Mouse (Mus musculus): Measurements from ENCODE around the gene Klra3. TPM values are rescaled to one million over a fixed set of nuclear protein-coding genes. Genes with fewer than 3 reads are reported as not detected.
"Not testable (repeated sequence)": the region's sequence is repeated elsewhere in the genome, so short reads cannot be mapped to it uniquely, and the experiment has no call there.

Gene Klra3
- polyA plus RNA-seq (2012; rRNA removed) = not detected in 2 replicates

DNA sequence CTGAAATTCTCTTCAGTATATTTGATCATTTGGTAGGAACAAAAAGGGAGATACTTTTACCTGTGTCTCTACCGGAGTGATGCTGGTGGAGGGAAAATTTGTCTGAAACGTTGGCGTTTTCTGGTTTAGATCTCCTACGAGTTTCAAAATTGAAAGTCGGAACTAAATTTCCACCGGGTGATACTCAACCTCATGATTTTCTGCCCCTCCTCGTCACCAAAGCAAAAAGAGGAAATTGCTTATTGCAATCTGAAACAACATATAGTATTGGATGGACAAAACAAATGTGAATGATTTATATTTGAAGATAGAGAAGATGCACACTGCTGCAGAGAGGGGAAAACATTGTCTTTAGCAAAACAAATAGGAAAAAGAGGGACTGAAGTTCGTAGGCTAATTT lies at the start of gene Klra3:
Gene Klra3, minus strand, starts transcription at position 164 of the 400 bp plus-strand sequence.
- TF ChIP-seq POLR2A (IDR thresholded peaks at IDR 0.05; ENCODE audit: borderline replicate concordance, insufficient read depth, low read length) = no peak
- no peak for TF ChIP-seq CTCF (IDR thresholded peaks at IDR 0.05; ENCODE audit: borderline replicate concordance, insufficient read depth, low read depth, low read length)
- no peak for DNase-seq
- no peaks in the 10 kb centered on the region for H3K4me1 ChIP-seq (ENCODE audit: control insufficient read depth, insufficient read depth, low read length)
- 80% methylated on average over 8 of the region's 8 CpGs for WGBS
- no peak within 1 kb of the TSS for H3K4me3 ChIP-seq (replicated peaks; ENCODE audit: insufficient read depth, low read depth, low read length)
- H3K27ac ChIP-seq (ENCODE audit: insufficient read depth, low read length) = no peak within 1 kb of the TSS
- no peaks in the 10 kb centered on the region for H3K27me3 ChIP-seq (ENCODE audit: control insufficient read depth, insufficient read depth, low read length)

DNA sequence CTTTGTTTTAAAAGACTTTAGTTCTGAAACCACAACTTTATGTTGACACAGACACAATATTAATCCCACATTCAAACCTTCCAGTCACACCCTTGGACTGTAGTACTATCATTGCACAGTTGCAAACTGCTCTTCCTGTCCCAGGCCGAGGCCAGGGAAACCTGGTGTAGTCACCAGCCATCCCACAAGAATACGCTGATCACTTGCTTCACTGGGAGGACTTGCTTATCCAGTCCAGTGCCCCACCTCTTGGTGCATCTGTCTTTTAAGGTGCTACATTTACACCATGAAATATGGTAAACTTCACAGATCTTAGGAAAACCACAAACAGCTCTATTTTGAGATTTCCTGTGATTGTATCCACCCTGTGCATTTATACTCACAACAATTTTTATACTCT lies 49.4 kb upstream of the Klra3 start, which contains the start of gene Klra1:
Gene Klra1, minus strand, starts transcription at position 125 of the 400 bp plus-strand sequence.
- no peaks in the 10 kb centered on the region for H3K27me3 ChIP-seq (ENCODE audit: control insufficient read depth, insufficient read depth, low read length)
- WGBS = 82% methylated on average over 2 of the region's 2 CpGs
- TF ChIP-seq CTCF (IDR thresholded peaks at IDR 0.05; ENCODE audit: borderline replicate concordance, insufficient read depth, low read depth, low read length) = no peak
- no peak for TF ChIP-seq POLR2A (IDR thresholded peaks at IDR 0.05; ENCODE audit: borderline replicate concordance, insufficient read depth, low read length)
- H3K27ac ChIP-seq (ENCODE audit: insufficient read depth, low read length) = no peak within 1 kb of the TSS
- no peaks in the 10 kb centered on the region for H3K4me1 ChIP-seq (ENCODE audit: control insufficient read depth, insufficient read depth, low read length)
- H3K4me3 ChIP-seq (replicated peaks; ENCODE audit: insufficient read depth, low read depth, low read length) = no peak within 1 kb of the TSS
- no peak for DNase-seq

DNA sequence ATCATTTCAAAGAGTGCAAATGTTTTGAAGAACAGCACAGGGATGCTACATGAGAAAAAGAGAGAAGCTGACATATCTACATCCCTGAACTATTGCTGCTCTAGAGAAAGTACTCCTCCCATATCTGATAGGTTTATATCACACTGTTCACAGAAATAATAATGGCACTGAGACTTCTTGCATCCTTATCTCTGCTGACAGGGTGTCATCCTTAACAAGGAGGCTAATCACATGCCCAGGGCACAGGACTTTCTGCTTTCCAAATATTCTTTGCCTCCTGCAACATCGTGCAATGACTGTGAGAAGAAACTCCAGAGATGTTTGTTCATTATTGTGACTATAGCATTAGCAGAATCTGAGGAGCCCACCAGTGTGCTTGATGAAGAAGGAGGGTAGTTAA lies 48.4 kb upstream of the Klra3 start:
- H3K27ac ChIP-seq (ENCODE audit: insufficient read depth, low read length) = no peak overlapping the region
- H3K4me3 ChIP-seq (replicated peaks; ENCODE audit: insufficient read depth, low read depth, low read length) = no peak overlapping the region
- H3K4me1 ChIP-seq (ENCODE audit: control insufficient read depth, insufficient read depth, low read length) = no peaks in the 10 kb centered on the region
- TF ChIP-seq CTCF (IDR thresholded peaks at IDR 0.05; ENCODE audit: borderline replicate concordance, insufficient read depth, low read depth, low read length) = no peak
- TF ChIP-seq POLR2A (IDR thresholded peaks at IDR 0.05; ENCODE audit: borderline replicate concordance, insufficient read depth, low read length) = no peak
- no peak for DNase-seq
- no peaks in the 10 kb centered on the region for H3K27me3 ChIP-seq (ENCODE audit: control insufficient read depth, insufficient read depth, low read length)
- 43% methylated on average over 1 of the region's 1 CpGs for WGBS

DNA sequence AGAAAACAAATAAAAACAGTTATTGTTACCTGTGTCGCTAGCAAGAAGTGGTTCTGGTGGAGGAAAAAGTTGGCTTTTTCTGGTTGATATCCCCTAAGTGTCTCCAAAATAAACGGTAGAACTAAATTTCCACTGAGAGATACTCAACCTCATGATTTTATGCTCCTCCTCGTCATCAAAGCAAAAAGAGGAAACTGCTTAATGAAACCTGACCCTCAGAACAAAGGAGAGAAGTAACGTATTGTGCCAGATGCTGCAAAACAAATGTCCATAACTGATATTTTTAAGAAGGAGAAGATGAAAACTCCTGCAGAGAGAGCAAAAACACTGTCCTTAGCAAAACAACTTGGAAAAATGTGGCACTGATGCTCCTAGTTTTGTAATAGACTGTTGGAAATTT lies 45.0 kb upstream of the Klra3 start:
- TF ChIP-seq CTCF (IDR thresholded peaks at IDR 0.05; ENCODE audit: borderline replicate concordance, insufficient read depth, low read depth, low read length) = no peak
- no peak for TF ChIP-seq POLR2A (IDR thresholded peaks at IDR 0.05; ENCODE audit: borderline replicate concordance, insufficient read depth, low read length)
- WGBS = 69% methylated on average over 4 of the region's 4 CpGs

DNA sequence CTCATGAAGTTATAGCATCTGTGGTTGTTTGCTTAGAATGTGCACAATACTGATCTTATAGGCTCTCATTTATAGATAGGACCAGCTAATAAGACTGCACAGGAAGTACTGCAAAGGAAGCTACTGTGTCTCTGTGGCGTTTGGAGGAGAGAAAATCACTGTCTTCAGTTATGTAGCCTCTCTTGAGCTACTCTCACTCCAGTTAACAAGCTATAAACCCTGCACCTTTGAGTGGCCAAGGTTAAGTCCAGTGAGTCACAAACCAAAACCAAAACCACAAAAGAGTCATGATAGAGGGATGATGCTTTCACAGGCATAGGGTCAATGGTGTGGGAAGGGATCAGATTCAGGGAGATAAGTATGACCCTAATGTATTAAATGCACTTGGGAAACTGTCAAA lies 8.0 kb upstream of the Klra3 start:
- not testable (repeated sequence) for H3K27ac ChIP-seq (ENCODE audit: insufficient read depth, low read length)
- WGBS = 16% methylated on average over 1 of the region's 1 CpGs

More for the DNA sequence above, 45.0 kb upstream of the Klra3 start:
- no peak for DNase-seq
- Histone ChIP-seq H3K4me3 (replicated peaks; ENCODE audit: insufficient read depth, low read depth, low read length) (no peak overlapping the region), H3K27me3 (ENCODE audit: control insufficient read depth, insufficient read depth, low read length) (no peaks in the 10 kb centered on the region), H3K4me1 (ENCODE audit: control insufficient read depth, insufficient read depth, low read length) (no peaks in the 10 kb centered on the region), H3K27ac (ENCODE audit: insufficient read depth, low read length) (no peak overlapping the region)

DNA sequence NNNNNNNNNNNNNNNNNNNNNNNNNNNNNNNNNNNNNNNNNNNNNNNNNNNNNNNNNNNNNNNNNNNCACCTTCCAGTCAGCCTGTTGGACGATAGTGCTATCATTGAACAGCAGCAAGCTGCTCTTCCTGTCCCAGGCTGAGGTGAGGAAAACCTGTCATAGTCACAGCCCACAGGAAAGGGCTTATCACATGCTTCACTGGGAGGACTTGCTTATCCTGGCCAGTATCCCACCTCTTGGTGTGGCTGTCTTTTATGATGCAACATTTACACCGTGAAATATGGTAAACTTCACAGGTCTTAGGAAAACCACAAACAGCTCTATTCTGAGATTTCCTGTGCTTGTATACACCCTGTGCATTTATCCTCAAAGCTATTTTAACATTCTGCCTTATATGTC lies 4.6 kb upstream of the Klra3 start:
- not testable (repeated sequence) for H3K4me1 ChIP-seq (ENCODE audit: control insufficient read depth, insufficient read depth, low read length); DNase-seq; H3K27me3 ChIP-seq (ENCODE audit: control insufficient read depth, insufficient read depth, low read length); H3K27ac ChIP-seq (ENCODE audit: insufficient read depth, low read length); H3K4me3 ChIP-seq (replicated peaks; ENCODE audit: insufficient read depth, low read depth, low read length)
- 86% methylated on average over 2 of the region's 2 CpGs for WGBS

More for the DNA sequence above, 8.0 kb upstream of the Klra3 start:
- DNase-seq; H3K27me3 ChIP-seq (ENCODE audit: control insufficient read depth, insufficient read depth, low read length); H3K4me3 ChIP-seq (replicated peaks; ENCODE audit: insufficient read depth, low read depth, low read length); H3K4me1 ChIP-seq (ENCODE audit: control insufficient read depth, insufficient read depth, low read length): not testable (repeated sequence)

DNA sequence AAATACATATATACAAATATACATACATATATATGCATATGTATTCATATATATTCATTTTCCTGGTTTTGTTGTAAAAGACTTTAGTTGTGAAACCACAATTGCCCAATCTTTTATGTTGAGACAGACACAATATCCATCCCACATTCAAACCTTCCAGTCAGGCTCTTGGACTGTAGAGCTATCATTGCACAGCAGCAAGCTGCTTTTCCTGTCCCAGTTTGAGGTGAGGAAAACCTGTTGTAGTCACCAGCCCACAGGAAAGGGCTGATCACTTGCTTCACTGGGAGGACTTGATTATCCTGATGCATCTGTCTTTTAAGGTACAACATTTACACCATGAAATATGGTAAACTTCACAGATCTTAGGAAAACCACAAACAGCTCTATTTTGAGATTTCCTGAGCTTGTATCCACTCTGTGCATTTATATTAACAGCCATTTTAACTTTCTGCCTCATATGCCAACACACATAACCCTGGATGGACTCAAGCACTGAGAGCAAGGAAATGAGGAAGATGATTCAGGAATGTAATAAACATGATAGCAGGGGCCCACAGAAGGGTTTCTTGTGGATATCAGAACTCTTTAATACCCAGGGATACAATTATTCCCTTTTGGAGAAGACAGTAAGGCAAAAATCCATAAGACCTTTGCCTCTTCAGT lies 49.3 kb downstream of the Klra3 start:
- no peak for TF ChIP-seq CTCF (IDR thresholded peaks at IDR 0.05; ENCODE audit: borderline replicate concordance, insufficient read depth, low read depth, low read length)
- TF ChIP-seq POLR2A (IDR thresholded peaks at IDR 0.05; ENCODE audit: borderline replicate concordance, insufficient read depth, low read length) = no peak

DNA sequence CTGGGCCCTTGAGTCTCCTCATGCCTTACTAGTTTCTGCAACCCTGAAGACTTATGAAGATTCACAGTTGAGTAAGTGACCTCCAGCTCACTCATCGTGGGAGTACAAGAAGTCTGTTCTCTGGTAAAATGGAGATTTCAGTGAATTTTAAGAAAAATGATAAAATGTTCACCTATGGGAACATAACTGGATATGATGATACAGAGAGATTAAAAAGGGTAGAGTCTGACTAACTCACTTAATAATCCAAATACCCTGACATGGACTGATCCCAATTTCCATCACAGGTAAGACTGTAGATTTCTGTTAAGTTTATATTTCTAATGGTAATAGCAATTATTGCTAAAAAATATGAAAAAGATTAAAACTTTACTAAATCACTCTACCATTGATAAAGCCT lies 55.5 kb downstream of the Klra3 start, which contains the start of gene Klra10:
Gene Klra10, minus strand, starts transcription at position 101 of the 400 bp plus-strand sequence.
- H3K4me3 ChIP-seq (replicated peaks; ENCODE audit: insufficient read depth, low read depth, low read length); H3K4me1 ChIP-seq (ENCODE audit: control insufficient read depth, insufficient read depth, low read length); DNase-seq; H3K27ac ChIP-seq (ENCODE audit: insufficient read depth, low read length); H3K27me3 ChIP-seq (ENCODE audit: control insufficient read depth, insufficient read depth, low read length): not testable (repeated sequence)
- 69% methylated on average over 1 of the region's 1 CpGs for WGBS

More for the DNA sequence above, 49.3 kb downstream of the Klra3 start:
- H3K4me1 ChIP-seq (ENCODE audit: control insufficient read depth, insufficient read depth, low read length) = no peaks in the 10 kb centered on the region
- no peak for DNase-seq
- H3K27ac ChIP-seq (ENCODE audit: insufficient read depth, low read length) = no peak overlapping the region
- H3K27me3 ChIP-seq (ENCODE audit: control insufficient read depth, insufficient read depth, low read length) = no peaks in the 10 kb centered on the region
- no peak overlapping the region for H3K4me3 ChIP-seq (replicated peaks; ENCODE audit: insufficient read depth, low read depth, low read length)

Other genes with a start within 250 kb of the Klra3 start
- gene Klra8, start 207.7 kb downstream of the Klra3 start, polyA plus RNA-seq (2012; rRNA removed) = not detected in 2 replicates
- not detected in 2 replicates for gene Klra9, start 144.5 kb downstream of the Klra3 start, polyA plus RNA-seq (2012; rRNA removed)
- gene Klra7, start 104.3 kb downstream of the Klra3 start, polyA plus RNA-seq (2012; rRNA removed) = not detected in 2 replicates
- not detected in 2 replicates for gene Klra10, start 55.6 kb downstream of the Klra3 start, polyA plus RNA-seq (2012; rRNA removed)
- not detected in 2 replicates for gene Klra1, start 49.3 kb upstream of the Klra3 start, polyA plus RNA-seq (2012; rRNA removed)

Data from cerebellum, adult 2 months (tissue).